Mouse (Mus musculus) frontal cortex, postnatal 25 days (tissue): ENCODE results near the gene Inpp5f.

Experiments
- DNase-seq, 2 experiments: peaks; one replicate each; pipeline ENCODE4 v3.0.0; 2022; ENCODE audit warnings: low spot score in 2 of 2

Inpp5f gene

DNA sequence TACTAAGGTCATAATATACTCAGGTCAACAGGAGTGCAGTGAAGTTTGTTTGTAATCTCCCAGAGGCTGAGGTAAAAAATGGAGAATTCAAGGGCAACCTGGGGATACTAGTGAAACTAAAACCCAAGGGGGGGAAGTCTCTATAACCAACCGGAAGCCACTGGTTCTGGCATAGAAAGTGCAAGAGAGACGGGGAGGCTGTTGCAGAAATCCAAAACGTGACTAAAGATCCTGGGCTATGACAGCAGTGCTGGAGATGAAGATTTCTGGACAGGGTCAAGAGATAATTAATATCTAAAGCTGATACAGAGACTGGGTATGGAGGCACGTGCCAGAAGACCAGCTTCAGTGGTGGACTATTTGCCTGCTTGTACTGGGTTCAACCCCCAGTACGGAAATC is 126.9 kb downstream of the Inpp5f start:
- DNase-seq: no peak

DNA sequence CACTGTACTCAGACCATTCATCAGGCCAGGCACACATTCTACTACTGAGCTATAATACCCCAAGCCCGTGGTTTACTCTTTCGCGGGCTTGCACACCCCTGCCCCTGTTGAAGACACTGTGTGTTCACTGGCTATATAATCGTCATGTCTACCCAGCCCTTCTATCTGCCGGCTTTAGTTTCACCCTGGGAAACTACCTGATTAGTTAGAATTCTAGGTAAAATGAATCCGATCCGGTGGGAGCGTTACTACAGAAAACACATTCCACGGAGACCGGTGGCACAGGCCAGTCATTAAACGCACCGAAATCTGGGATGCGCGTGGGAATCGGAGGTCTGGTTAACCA is 128.0 kb downstream of the Inpp5f start:
- DNase-seq: no peak

DNA sequence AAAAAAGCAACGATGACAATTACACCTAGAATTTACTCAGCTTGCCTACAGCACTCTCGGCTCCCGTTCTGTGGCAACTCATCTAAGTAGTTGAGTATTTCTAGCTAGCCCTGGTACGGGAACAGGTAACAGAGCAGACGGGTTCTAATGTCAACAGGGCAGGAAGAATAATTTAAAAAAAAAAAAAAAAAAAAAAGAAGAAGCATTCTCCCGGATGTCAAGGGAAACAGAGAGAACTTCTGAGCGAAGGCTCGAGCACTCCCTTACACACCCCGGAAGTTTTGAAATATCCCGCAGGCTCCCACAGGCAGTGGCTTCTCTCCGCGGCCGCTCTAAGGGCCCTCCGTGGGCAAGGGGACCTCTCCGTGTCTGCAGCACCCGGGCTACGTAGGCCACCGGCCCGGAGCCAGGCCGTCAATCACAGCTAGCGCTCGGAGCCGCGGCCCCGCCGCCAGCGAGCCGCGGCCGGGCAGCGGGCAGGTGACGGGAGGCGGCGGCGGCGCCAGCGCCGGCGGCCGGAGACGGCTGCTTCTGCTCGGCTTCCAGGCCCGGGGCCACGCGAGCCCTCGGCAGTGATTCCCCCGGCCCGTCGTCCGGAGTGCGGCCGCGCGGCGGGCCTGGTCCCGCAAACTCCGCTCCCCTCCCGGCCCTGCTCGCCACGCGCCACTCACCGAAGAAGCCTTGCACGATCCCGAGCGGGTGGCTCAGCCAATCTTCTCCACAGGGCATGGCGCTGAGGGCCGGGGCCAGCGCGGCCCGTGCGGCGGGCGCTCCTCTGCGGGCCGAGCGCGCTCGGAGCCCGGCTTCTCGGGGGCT is 128.5 kb downstream of the Inpp5f start:
- no peak for DNase-seq

DNA sequence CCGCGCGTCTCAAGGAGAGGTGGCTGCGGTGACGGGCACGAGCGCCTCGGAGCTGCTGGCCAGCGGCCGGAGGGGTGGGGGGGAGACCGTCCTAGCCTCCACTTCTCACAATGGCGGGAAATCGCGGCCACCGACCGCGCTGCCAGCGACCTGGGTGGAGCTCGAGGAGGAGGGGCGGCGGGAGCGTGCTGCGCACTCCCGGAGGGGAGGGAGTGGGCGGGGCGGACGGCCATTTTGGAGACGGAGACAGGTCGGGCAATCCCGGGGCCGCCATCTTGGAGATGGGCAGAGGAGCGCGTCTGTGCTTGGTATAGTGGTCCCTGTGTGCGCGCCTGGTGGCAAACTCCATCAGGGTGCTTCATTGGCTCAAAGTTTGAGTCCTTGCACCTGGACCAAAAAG is 129.2 kb downstream of the Inpp5f start, which contains the start of gene Mcmbp:
Mcmbp (minus strand) TSS at position 162 of the 400 bp plus-strand sequence.
- peak; percentile 88 to 93 for DNase-seq

DNA sequence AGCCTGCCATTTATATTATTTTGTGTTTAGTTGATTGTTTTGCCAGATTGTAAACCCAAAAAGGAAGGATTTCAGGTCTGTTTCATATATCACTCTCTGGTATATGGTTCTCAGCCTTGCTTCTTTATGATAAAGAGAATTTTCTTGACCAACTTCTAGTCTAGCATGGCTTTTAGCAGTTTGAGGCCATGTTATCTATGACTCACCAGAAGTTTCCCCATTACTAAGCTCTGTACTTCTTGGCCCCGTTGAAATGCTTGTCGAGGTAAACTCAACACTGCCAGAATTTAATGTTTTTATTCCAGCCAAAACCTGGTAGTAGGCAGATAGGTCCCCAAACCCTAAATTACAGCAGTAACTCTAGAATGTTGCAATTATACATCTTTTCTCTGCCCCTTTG is 132.8 kb downstream of the Inpp5f start:
- no peak for DNase-seq

DNA sequence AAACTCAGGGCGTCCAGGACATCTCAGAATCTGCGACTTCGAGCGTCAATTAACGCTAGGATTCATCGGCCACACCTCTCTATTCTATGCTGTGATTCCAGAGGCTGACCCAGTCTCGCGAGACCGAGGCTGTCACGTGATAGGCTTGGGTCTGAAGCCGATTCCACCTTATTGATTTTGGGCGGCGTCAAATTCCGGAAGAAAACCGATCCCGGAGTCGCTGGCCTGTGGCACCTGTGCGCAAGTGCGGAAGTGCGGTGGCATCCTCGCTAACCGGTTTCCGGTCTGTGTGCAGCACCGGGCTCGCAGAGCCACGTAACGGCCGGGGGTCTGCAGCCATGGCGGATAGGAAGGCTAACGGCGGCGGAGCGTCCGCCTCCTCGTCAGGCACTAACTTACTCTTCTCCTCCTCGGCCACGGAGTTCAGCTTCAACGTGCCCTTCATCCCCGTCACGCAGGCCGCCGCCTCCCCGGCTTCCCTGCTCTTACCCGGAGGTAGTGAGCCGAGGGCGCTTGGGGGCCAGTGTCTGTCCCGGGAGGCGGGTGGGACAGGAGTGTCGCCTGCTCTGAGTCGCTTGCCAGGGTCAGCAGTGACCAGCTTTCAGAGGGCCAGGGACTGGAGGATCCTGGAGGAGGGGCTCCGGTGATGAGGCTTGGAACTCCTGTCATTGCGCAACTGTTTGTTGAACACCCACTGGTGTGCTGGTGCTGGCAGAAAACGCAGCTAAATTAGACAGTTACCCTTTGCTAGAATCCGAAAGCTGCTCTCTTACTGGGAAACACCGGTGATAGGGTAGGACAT is 133.8 kb downstream of the Inpp5f start, which contains the start of gene Sec23ip:
Sec23ip (plus strand) TSS at position 260 of the 802 bp plus-strand sequence.
- peak; percentile 95 to 97 for DNase-seq
